Mouse (Mus musculus) heart, embryonic 15.5 days (tissue): ENCODE results near the gene Zdhhc8. TPM values are rescaled to one million over a fixed set of nuclear protein-coding genes. Genes with fewer than 3 reads are reported as not detected.
A peak's percentile ranks its signal among the peaks of the same experiment; 100 is the strongest.

Source experiments
- ATAC-seq: fragments of 200-750 bp; cut with Nextera tagmentation; replicated peaks from 2 replicates; pipeline ENCODE4 v1.8.0; 2017; ENCODE audit warnings: low read depth, moderate TSS enrichment; ENCODE audit not compliant: insufficient number of reproducible peaks, insufficient read depth, low FRiP score
- H3K27ac ChIP-seq: fragments of 300-500 bp; sonication (generic); 2 replicates; pipeline ENCODE4 v1.5.1; 2015; ENCODE audit warnings: mild to moderate bottlenecking, inconsistent platforms
- H3K27me3 ChIP-seq: fragments of 300-500 bp; sonication (generic); 2 replicates; pipeline ENCODE4 v1.6.1; 2015; ENCODE audit warnings: inconsistent platforms
- H3K36me3 ChIP-seq: fragments of 300-500 bp; sonication (generic); 2 replicates; pipeline ENCODE4 v1.6.1; 2015; ENCODE audit warnings: mild to moderate bottlenecking, inconsistent platforms
- H3K4me1 ChIP-seq: fragments of 300-500 bp; sonication (generic); replicated peaks from 2 replicates; pipeline ENCODE4 v1.6.1; 2015; ENCODE audit warnings: inconsistent platforms
- H3K4me2 ChIP-seq: fragments of 300-500 bp; sonication (generic); 2 replicates; pipeline ENCODE4 v1.6.1; 2015; ENCODE audit warnings: inconsistent platforms, mild to moderate bottlenecking, moderate library complexity
- H3K4me3 ChIP-seq: fragments of 300-500 bp; sonication (generic); 2 replicates; pipeline ENCODE4 v1.5.1; 2015; ENCODE audit warnings: mild to moderate bottlenecking, inconsistent platforms
- H3K9ac ChIP-seq: fragments of 300-500 bp; sonication (generic); 2 replicates; pipeline ENCODE4 v1.6.1; 2015; ENCODE audit warnings: mild to moderate bottlenecking, inconsistent platforms
- H3K9me3 ChIP-seq: fragments of 300-500 bp; sonication (generic); replicated peaks from 2 replicates; pipeline ENCODE4 v1.6.1; 2016; ENCODE audit warnings: inconsistent platforms
- WGBS: fragments of 180-500 bp; shearing (Covaris S2); methylation state at CpG from one replicate; pipeline ENCODE4 v1.1.7; 2015; ENCODE audit warnings: mixed read lengths; 5-methylcytosine and 5-hydroxymethylcytosine counted together
- polyA plus RNA-seq: library from polyadenylated mRNA; unstranded; fragments of >200 nt; fragmentation: Nextera tagmentation; extraction: Ambion mirVana; gene quantifications from 2 replicates; pipeline ENCODE4 v1.2.1, GENCODE M21; 2015

Gene Zdhhc8
- polyA plus RNA-seq, 1 experiment from 2014 or later: 18.8 TPM

GRCm38 (mm10) chr16:18248433-18249363 is 13.8 kb upstream of the Zdhhc8 start, which contains the start of the genes Trmt2a and Ranbp1:
Gene Trmt2a (plus strand): TSS chr16:18248679.
Gene Ranbp1 (minus strand): TSS chr16:18248732.
- H3K27me3 ChIP-seq: no peaks in the 10 kb centered on the region
- ATAC-seq: peak; percentile 94

DNA sequence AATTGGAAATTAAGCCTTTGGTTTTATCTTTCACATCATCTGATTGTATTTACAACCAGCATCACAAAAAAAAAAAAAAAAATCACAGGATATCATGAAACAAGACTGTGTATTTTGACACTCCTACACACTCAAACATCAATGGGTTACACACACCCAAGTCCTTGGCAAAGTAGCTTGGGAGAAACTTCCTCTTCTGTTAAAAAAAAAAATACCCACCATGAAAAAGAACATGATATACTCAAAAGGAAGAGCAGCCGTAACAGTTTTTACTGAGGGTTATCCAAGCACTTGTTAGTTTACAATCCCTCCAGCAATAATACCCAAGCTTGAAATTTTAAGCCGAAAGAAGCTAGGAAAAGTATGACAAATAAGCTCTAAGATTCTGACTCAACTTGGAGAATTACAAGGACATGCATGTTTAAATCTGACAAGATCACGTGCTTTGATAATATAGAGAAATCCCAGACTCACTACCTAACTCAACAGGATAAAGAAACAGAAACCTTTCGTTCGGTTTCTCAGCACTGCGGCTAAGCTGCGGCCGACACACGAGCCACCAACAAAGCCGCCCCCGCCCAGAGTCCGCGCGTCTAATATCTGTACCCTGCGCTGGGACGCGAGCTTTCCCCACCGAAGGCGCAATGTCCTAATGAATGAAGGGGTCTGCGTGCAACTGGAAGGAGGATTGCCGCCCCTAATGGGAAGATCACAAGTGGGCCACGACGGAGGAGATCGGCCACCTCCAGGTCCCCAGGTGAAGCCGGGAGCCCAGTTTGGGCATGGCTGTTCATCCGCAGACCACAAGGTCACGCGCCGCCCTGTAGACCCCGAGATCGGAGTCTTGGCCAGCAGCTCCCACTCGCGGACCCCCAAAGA is 12.8 kb upstream of the Zdhhc8 start:
- peak; percentile 6; the same call in 1 of the 2 replicates for ATAC-seq
- no peaks in the 10 kb centered on the region for H3K27me3 ChIP-seq

More at GRCm38 (mm10) chr16:18248433-18249363, 13.8 kb upstream of the Zdhhc8 start, which contains the start of the genes Trmt2a and Ranbp1:
- Histone ChIP-seq H3K9ac (peak within 1 kb of the TSS; percentile 90), H3K36me3 (peaks cover 61% of the 10 kb centered on the region), H3K4me1 (peaks cover 34% of the 10 kb centered on the region), H3K4me3 (peak within 1 kb of the TSS; percentile 96), H3K4me2 (peak within 1 kb of the TSS; percentile 89), H3K9me3 (no peaks in the 10 kb centered on the region), H3K27ac (peak within 1 kb of the TSS; percentile 93)
- under 1% methylated on average over 102 of the region's 102 CpGs for WGBS

GRCm38 (mm10) chr16:18241581-18241980 is 6.6 kb upstream of the Zdhhc8 start:
- peaks cover 2% of the 10 kb centered on the region for H3K4me1 ChIP-seq
- no peaks in the 10 kb centered on the region for H3K27me3 ChIP-seq
- ATAC-seq: no peak
- no peaks in the 10 kb centered on the region for H3K9me3 ChIP-seq
- H3K27ac ChIP-seq: no peak overlapping the region
- WGBS: 89% methylated on average over 10 of the region's 10 CpGs
- no peak overlapping the region for H3K4me3 ChIP-seq
- peaks cover 80% of the 10 kb centered on the region for H3K36me3 ChIP-seq
- H3K4me2 ChIP-seq: no peak overlapping the region
- H3K9ac ChIP-seq: no peak overlapping the region

More for the DNA sequence above, 12.8 kb upstream of the Zdhhc8 start:
- WGBS: under 1% methylated on average over 33 of the region's 33 CpGs
- H3K4me1 ChIP-seq: peaks cover 34% of the 10 kb centered on the region
- peak overlapping the region; percentile 90 for H3K9ac ChIP-seq
- H3K9me3 ChIP-seq: no peaks in the 10 kb centered on the region
- H3K4me2 ChIP-seq: peak overlapping the region; percentile 89
- H3K36me3 ChIP-seq: peaks cover 61% of the 10 kb centered on the region
- peak overlapping the region; percentile 96 for H3K4me3 ChIP-seq
- peak overlapping the region; percentile 93 for H3K27ac ChIP-seq

GRCm38 (mm10) chr16:18236676-18237501 is 2.0 kb upstream of the Zdhhc8 start:
- ATAC-seq: no peak
- Histone ChIP-seq H3K4me2 (peak overlapping the region; percentile 77), H3K36me3 (peaks cover 37% of the 10 kb centered on the region), H3K27ac (peak overlapping the region; percentile 15), H3K27me3 (no peaks in the 10 kb centered on the region), H3K4me1 (peaks cover 33% of the 10 kb centered on the region), H3K4me3 (no peak overlapping the region), H3K9me3 (no peaks in the 10 kb centered on the region), H3K9ac (0 out of 2 replicates have a peak overlapping the region, but pooled peaks have one; percentile 14)
- WGBS: 74% methylated on average over 7 of the region's 7 CpGs

DNA sequence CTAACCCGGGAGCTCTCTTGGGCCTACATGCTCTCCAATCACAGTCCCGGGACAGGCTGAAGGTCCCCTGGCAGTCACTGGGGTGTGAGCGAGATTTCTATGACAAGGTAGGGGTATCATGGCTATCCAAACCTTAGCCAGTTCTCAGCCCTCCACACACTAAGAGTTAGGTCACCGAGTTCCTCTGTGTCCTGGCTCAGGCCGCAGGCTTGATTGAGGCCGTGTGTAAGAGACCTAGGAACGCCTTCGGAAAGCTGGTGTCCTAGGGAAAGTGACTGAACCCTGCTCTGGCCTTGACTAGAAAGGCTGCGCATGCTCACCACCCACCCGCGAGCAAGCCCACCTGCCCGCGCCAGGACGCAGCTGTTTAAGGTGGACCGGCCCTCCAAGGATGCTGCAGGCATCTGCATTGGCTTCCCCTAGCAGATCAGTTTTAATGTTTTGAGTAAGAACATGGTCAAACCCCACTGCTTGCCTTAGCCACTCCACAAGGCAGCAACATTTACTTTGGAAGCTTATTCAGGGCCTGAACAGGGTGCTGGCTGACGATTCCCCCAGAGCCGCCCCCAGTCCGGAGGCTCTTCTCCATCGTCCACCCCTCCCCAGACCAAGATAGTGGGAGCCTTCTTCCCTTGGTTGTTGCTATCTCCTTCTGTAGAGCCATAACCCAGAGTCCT is 591 bp upstream of the Zdhhc8 start:
- H3K36me3 ChIP-seq: peaks cover 23% of the 10 kb centered on the region
- H3K9ac ChIP-seq: peak overlapping the region; percentile 90
- H3K27ac ChIP-seq: peak overlapping the region; percentile 94
- peak overlapping the region; percentile 82 for H3K4me3 ChIP-seq
- H3K9me3 ChIP-seq: no peaks in the 10 kb centered on the region
- no peaks in the 10 kb centered on the region for H3K27me3 ChIP-seq
- H3K4me2 ChIP-seq: peak overlapping the region; percentile 77
- WGBS: 3% methylated on average over 19 of the region's 19 CpGs
- ATAC-seq: peak; percentile 59
- H3K4me1 ChIP-seq: peaks cover 46% of the 10 kb centered on the region

DNA sequence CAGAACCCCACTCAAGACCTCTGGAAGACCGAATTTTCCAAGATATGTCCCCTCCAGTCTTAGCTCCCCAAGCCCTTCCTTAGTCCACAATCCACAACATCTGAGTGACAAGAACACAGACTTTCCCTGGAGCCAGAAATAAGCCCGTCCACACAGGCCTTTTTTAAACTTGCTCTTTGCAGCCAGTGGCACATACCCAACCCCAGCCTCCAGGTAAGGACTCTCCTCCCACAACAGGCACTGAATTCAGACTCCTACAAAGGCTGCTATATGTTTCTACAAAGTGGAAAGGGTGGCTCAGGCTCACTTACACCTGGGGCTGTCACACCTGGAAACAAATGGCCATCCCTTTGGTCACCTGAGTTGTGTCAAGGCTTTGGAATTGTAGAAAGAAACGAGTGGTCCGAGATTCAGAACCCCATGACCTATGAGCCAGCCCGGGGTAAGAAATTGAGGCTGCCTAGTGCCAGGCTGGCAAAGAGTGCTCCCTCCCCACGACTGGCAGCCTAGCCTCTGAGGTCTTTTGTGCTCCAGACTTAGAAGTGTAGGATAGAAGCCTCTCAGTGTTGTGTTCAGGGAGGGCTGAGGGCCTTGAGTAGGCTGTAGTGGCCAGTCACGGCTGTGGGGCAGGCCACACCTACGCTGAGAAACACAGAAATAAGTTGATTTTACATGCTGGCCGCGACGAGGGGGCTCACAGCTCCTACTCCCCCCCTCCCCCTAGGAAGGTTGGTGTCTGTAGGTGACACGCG is 841 bp downstream of the Zdhhc8 start:
- Histone ChIP-seq H3K9me3 (no peaks in the 10 kb centered on the region), H3K9ac (peak overlapping the region; percentile 90), H3K27ac (peak overlapping the region; percentile 94), H3K4me2 (peak overlapping the region; percentile 77), H3K4me1 (peaks cover 60% of the 10 kb centered on the region), H3K27me3 (no peaks in the 10 kb centered on the region), H3K4me3 (peak overlapping the region; percentile 82), H3K36me3 (peaks cover 11% of the 10 kb centered on the region)
- WGBS: 11% methylated on average over 13 of the region's 13 CpGs
- ATAC-seq: no peak

DNA sequence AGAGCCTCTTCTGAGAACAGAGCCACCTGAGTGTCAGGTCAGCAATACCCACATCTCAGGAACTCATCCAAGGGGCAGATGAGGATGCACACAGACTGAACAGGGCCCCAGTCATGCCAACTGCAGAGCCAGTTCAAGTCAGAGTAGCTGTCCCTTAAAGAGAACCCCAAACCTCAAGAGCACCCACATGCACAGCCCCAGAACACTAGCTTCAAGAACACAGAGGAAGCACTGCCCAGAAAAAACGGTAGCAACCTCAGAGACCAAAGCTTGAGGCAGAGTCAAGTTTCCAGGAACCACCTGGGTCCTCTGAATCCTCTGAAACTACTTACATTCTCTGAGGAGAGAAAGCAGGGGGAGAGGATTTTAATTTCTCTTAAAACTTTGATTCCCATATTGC is 1.5 kb downstream of the Zdhhc8 start:
- Histone ChIP-seq H3K9ac (0 out of 2 replicates have a peak overlapping the region, but pooled peaks have one; percentile 90), H3K27ac (peak overlapping the region; percentile 94; the same call in 1 of the 2 replicates), H3K4me3 (peak overlapping the region; percentile 82), H3K4me2 (peak overlapping the region; percentile 77), H3K36me3 (peaks cover 6% of the 10 kb centered on the region; the same call in 1 of the 2 replicates), H3K4me1 (peaks cover 67% of the 10 kb centered on the region), H3K9me3 (no peaks in the 10 kb centered on the region), H3K27me3 (no peaks in the 10 kb centered on the region)
- 29% methylated on average over 1 of the region's 1 CpGs for WGBS
- ATAC-seq: no peak

GRCm38 (mm10) chr16:18231451-18231850 is 3.5 kb downstream of the Zdhhc8 start:
- Histone ChIP-seq H3K4me3 (no peak overlapping the region), H3K9ac (no peak overlapping the region), H3K36me3 (peaks cover 14% of the 10 kb centered on the region), H3K4me1 (peaks cover 77% of the 10 kb centered on the region), H3K4me2 (no peak overlapping the region), H3K27ac (peak overlapping the region; percentile 96), H3K27me3 (no peaks in the 10 kb centered on the region), H3K9me3 (no peaks in the 10 kb centered on the region)
- ATAC-seq: no peak
- 71% methylated on average over 4 of the region's 4 CpGs for WGBS

- no peak overlapping the region for H3K4me3 ChIP-seq
- no peaks in the 10 kb centered on the region for H3K9me3 ChIP-seq
- WGBS: 77% methylated on average over 3 of the region's 3 CpGs
- H3K27me3 ChIP-seq: no peaks in the 10 kb centered on the region
- peak overlapping the region; percentile 96 for H3K27ac ChIP-seq
- no peak for ATAC-seq
- no peak overlapping the region for H3K9ac ChIP-seq
- peaks cover 73% of the 10 kb centered on the region for H3K4me1 ChIP-seq
- H3K36me3 ChIP-seq: peaks cover 18% of the 10 kb centered on the region
- H3K4me2 ChIP-seq: peak overlapping the region; percentile 60
Measured at GRCm38 (mm10) chr16:18231047-18231446, 3.9 kb downstream of the Zdhhc8 start.
